Mouse (Mus musculus) lung, embryonic 14.5 days (tissue): ENCODE data around the gene Fbxl16. TPM values are rescaled to one million over a fixed set of nuclear protein-coding genes. Genes with fewer than 3 reads are reported as not detected.

Source experiments
- ATAC-seq: fragments of 200-750 bp; cut with Nextera tagmentation; 2 replicates; pipeline ENCODE4 v1.8.0; 2017; ENCODE audit warnings: mild to moderate bottlenecking, moderate TSS enrichment, moderate library complexity; ENCODE audit not compliant: insufficient read depth
- DNase-seq: peaks from one replicate; pipeline ENCODE4 v3.0.0-alpha.2; 2015
- H3K27ac ChIP-seq: fragments of 300-500 bp; sonication (generic); 2 replicates; pipeline ENCODE4 v1.5.1; 2014; ENCODE audit warnings: low read depth, mild to moderate bottlenecking, moderate library complexity
- H3K27me3 ChIP-seq: fragments of 300-500 bp; sonication (generic); 2 replicates; pipeline ENCODE4 v1.6.1; 2014; ENCODE audit warnings: low read length, control low read depth; ENCODE audit not compliant: insufficient read depth
- H3K36me3 ChIP-seq: fragments of 300-500 bp; sonication (generic); 2 replicates; pipeline ENCODE4 v1.6.1; 2014; ENCODE audit warnings: control low read depth; ENCODE audit not compliant: insufficient read depth
- H3K4me1 ChIP-seq: fragments of 300-500 bp; sonication (generic); 2 replicates; pipeline ENCODE4 v1.6.1; 2014; ENCODE audit warnings: antibody characterized with exemption, control low read depth; ENCODE audit not compliant: insufficient read depth
- H3K4me2 ChIP-seq: fragments of 300-500 bp; sonication (generic); 2 replicates; pipeline ENCODE4 v1.6.1; 2014; ENCODE audit warnings: mild to moderate bottlenecking
- H3K4me3 ChIP-seq: fragments of 300-500 bp; sonication (generic); 2 replicates; pipeline ENCODE4 v1.5.1; 2014; ENCODE audit warnings: low read depth, low read length
- H3K9ac ChIP-seq: fragments of 300-500 bp; sonication (generic); 2 replicates; pipeline ENCODE4 v1.6.1; 2014
- H3K9me3 ChIP-seq: fragments of 300-500 bp; sonication (generic); 2 replicates; pipeline ENCODE4 v1.6.1; 2016; ENCODE audit warnings: low read depth, low read length, control low read depth
- CTCF ChIP-seq: IDR thresholded peaks from 2 replicates; pipeline ENCODE4 v1.5.1; 2016; ENCODE audit warnings: antibody characterized with exemption, low read depth
- WGBS: fragments of 180-500 bp; shearing (Covaris S2); extraction: QIAGEN DNeasy Blood & Tissue Kit; methylation state at CpG from one replicate; pipeline ENCODE4 v1.1.7; 2014; 5-methylcytosine and 5-hydroxymethylcytosine counted together
- polyA plus RNA-seq: library from polyadenylated mRNA; unstranded; fragments of >200 nt; fragmentation: Nextera tagmentation; extraction: Ambion mirVana; gene quantifications from 2 replicates; pipeline ENCODE4 v1.2.1, GENCODE M21; 2014

The Fbxl16 gene
- polyA plus RNA-seq, 1 experiment from 2014 or later = 1.3 TPM

DNA sequence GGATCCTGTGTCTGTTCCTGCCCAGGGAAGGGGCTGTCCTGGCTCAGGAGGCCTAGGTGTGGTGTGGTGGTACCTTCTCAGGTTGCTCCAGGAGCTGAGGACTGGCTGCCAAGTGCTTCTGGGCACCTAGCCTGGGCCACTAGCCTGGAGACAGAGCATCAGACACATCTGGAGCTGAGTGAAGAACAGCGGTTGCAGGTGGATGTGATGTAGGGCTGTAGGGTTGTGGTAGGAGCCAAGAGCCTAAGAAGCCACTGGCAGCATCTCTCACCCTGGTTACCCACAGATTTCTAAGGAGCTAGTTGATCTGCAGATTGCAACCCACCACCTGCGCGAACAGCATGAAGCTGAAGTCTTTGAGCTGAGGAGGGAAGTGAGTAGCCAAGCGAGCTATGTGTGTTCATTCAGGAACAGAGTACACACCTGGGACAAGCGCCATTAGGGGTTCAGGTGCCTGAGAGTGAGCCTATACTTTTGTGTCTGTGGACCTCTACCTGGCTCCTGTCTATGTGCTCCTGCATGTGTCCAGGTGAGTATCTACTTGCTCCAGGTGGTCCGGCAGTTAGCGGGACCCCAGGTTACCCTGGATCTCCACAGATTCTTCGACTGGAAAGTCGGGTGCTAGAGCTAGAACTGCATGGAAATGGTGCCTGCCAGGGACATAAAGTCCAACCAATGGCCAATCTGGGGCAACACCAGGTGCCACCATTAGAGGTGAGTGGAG, 21.9 kb upstream of the Fbxl16 start:
- no peak overlapping the region for H3K27ac ChIP-seq
- no peak for DNase-seq
- peaks cover 9% of the 10 kb centered on the region for H3K4me1 ChIP-seq
- no peak overlapping the region for H3K4me3 ChIP-seq
- peaks cover 49% of the 10 kb centered on the region for H3K36me3 ChIP-seq
- H3K27me3 ChIP-seq = no peaks in the 10 kb centered on the region
- WGBS = 92% methylated on average over 9 of the region's 9 CpGs
- H3K4me2 ChIP-seq = no peak overlapping the region
- no peak for ATAC-seq
- H3K9ac ChIP-seq = no peak overlapping the region
- no peak for TF ChIP-seq CTCF
- H3K9me3 ChIP-seq = no peaks in the 10 kb centered on the region

DNA sequence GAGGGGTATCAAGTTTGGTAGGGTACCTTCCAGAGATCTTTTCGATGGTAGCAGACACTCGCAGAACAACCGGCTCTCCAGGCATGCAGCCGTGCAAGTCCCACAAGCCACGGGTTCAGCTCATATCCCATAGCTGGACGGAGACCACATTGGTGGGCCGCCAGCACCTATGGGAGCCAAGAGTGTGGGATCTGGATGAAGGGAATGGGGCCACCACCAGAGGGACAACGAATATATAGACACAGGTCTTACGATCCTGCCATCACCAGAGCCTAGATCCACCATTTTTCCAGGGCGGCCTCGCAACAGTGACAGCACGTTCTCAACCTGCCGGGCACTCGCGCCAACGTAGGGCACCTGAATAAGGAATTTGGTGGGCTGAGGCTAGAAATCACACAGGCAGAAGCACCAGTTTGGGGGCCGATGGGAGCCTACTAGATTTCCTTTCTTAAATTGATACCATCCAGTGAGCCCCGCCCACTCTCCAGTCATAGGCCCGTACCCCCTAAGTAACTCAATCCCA, 17.5 kb upstream of the Fbxl16 start:
- Histone ChIP-seq H3K4me3 (peak overlapping the region; percentile 74), H3K36me3 (peaks cover 36% of the 10 kb centered on the region), H3K9me3 (no peaks in the 10 kb centered on the region), H3K9ac (peak overlapping the region; percentile 71), H3K27me3 (no peaks in the 10 kb centered on the region), H3K4me2 (peak overlapping the region; percentile 67), H3K4me1 (peaks cover 14% of the 10 kb centered on the region), H3K27ac (peak overlapping the region; percentile 94)
- WGBS = 24% methylated on average over 19 of the region's 19 CpGs
- DNase-seq = peak; percentile 77
- TF ChIP-seq CTCF = peak; percentile 43
- no peak; the same call in 1 of the 2 replicates for ATAC-seq

DNA sequence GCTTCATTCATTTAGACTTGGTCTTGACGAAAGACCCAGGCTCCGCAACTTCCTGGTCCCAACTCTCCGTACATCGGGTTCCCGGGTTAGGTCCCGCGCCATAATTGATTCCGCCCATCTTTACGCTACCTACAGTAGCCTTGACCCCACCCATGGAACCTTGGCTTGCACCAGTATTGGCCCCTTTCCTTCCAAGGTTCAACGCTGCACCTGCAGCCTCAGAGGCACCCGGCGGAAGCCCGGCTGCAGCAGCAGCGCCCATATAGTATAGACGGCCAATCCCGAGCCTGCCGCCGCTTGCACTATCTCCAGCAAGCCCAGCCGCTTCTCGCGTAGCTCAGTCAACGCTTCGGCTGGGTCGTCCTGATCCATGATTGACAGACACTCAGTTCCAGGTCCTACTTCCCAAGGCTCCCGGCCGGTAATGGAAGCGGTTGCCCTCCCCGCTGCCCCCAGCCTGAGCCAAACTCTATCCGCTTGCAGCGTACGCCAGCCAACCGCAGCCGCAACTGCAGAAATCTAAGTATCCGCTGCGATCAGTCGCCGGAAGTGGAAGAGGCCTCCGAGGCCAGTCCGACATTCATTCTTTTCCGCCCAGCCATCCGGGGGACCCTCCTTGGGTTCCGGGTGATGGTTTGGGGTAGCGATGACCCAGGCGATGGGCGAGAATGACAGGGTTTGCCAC, 16.9 kb upstream of the Fbxl16 start:
- peak; percentile 68 for ATAC-seq
- Histone ChIP-seq H3K4me3 (peak overlapping the region; percentile 74), H3K9me3 (no peaks in the 10 kb centered on the region), H3K9ac (peak overlapping the region; percentile 71), H3K4me2 (peak overlapping the region; percentile 67), H3K36me3 (peaks cover 34% of the 10 kb centered on the region), H3K4me1 (peaks cover 14% of the 10 kb centered on the region), H3K27me3 (no peaks in the 10 kb centered on the region), H3K27ac (peak overlapping the region; percentile 94)
- peak; percentile 94 for DNase-seq
- WGBS = under 1% methylated on average over 45 of the region's 45 CpGs
- no peak for TF ChIP-seq CTCF

DNA sequence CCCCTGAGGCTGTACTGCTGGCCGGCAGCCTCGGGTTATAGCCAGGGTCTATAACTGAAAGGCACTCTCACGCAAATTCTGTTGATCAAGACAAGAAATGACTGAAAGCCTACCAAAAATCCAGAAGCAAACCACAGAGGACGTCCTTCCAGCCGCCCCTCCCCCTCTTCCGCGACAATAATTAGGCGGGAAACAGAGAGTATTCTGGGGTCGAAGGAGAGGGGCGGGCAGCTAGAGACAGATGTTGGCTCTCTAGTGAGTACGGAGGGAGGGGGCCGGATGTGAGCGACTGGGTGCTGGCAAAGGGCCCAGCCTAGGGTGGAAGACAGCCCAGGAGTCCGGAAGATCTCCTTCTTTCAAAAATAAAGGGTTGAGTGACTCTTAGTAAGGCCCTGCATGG, 16.3 kb upstream of the Fbxl16 start, which contains the start of gene Fam173a:
Fam173a (minus strand) TSS at position 287 of the 400 bp plus-strand sequence.
- Histone ChIP-seq H3K4me2 (peak within 1 kb of the TSS; percentile 67), H3K27ac (peak within 1 kb of the TSS; percentile 94), H3K4me1 (peaks cover 14% of the 10 kb centered on the region), H3K4me3 (peak within 1 kb of the TSS; percentile 74), H3K9ac (peak within 1 kb of the TSS; percentile 71), H3K27me3 (no peaks in the 10 kb centered on the region), H3K36me3 (peaks cover 31% of the 10 kb centered on the region), H3K9me3 (no peaks in the 10 kb centered on the region)
- DNase-seq (peak; percentile 96), ATAC-seq (peak; percentile 81)
- WGBS = under 1% methylated on average over 14 of the region's 14 CpGs
- no peak for TF ChIP-seq CTCF

DNA sequence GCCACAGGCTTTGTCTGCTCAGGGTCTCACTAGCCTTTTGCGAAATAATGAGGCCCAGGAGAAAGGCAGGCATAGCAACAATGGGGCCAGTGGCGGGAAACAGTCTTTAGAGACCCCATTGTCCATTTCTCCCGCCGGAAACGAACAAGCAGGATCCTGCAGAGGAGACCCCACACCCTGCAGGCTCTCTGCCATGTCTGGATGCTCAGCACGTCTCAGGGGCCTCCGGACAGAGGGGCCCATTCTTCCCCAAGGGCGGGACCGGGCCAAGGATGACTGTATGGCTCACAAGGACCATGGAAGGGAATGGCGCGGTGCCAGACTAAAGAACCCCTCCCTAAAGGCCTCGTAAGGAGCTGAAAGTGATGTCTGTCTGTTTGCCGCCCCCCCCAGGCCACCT, 14.7 kb upstream of the Fbxl16 start:
- Histone ChIP-seq H3K4me1 (peaks cover 14% of the 10 kb centered on the region), H3K4me2 (peak overlapping the region; percentile 1; the same call in 1 of the 2 replicates), H3K4me3 (no peak overlapping the region), H3K9ac (no peak overlapping the region), H3K9me3 (no peaks in the 10 kb centered on the region), H3K27ac (peak overlapping the region; percentile 27; the same call in 1 of the 2 replicates), H3K27me3 (no peaks in the 10 kb centered on the region), H3K36me3 (peaks cover 17% of the 10 kb centered on the region; the same call in 1 of the 2 replicates)
- no peak for TF ChIP-seq CTCF
- no peak for DNase-seq
- WGBS = 70% methylated on average over 13 of the region's 13 CpGs
- ATAC-seq = no peak

DNA sequence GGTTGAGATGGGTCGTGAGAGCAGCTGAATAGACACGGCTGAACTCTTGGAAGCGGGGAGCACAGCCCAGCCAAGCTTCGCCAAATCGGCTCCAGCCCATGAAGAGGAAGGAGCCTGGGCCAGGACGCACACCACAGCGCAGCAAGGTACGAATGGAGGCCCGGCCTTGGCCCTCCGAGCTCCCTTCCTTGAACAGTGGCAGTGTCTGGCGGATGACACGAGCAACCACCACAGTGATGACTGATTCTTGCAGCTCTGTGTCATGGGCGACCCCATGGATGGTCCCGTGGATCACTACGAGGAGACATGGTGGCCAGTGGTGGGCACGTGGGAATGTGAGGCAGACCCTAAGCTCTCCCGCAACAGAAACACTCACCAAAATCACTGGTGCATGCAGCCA, 13.9 kb upstream of the Fbxl16 start:
- Histone ChIP-seq H3K27me3 (no peaks in the 10 kb centered on the region), H3K4me3 (peak overlapping the region; percentile 61), H3K4me2 (peak overlapping the region; percentile 98), H3K27ac (no peak overlapping the region), H3K36me3 (0 out of 2 replicates have a peak, but pooled peaks cover 10% of the 10 kb centered on the region), H3K9ac (no peak overlapping the region), H3K4me1 (peaks cover 14% of the 10 kb centered on the region), H3K9me3 (no peaks in the 10 kb centered on the region)
- no peak for DNase-seq
- no peak for ATAC-seq
- no peak for TF ChIP-seq CTCF
- WGBS = 84% methylated on average over 17 of the region's 17 CpGs
